Mouse (Mus musculus): ENCODE data around the gene Gm11011. TPM values are rescaled to one million over a fixed set of nuclear protein-coding genes. Genes with fewer than 3 reads are reported as not detected.

Gene Gm11011
- polyA plus RNA-seq, 1 experiment from 2014 or later, result not detected

GRCm38 (mm10) chr2:169614683-169615082, 27.1 kb upstream of the Gm11011 start:
- DNase-seq (ENCODE audit: low read depth, low spot score) (no peak), ATAC-seq (no peak)
- in situ Hi-C loops (cut with MboI; ENCODE audit: low pct_unique_long_range_greater_than_20kb), result no loop called here
- no peak for TF ChIP-seq CTCF (IDR thresholded peaks at IDR 0.05)
- no peaks in the 10 kb centered on the region for H3K27me3 ChIP-seq
- ChIA-PET POLR2A (no interaction called here), CTCF (no interaction called here)

- no peak for TF ChIP-seq CTCF (IDR thresholded peaks at IDR 0.05)
- CTCF ChIA-PET, result interaction anchor here (2.0 kb wide), 1 partner anchor 12 kb away, joined by 5 read pairs; no protein-coding TSS in a partner anchor
- in situ Hi-C loops (cut with MboI; ENCODE audit: low pct_unique_long_range_greater_than_20kb), result no loop called here
- POLR2A ChIA-PET, result no interaction called here
- ATAC-seq (no peak), DNase-seq (ENCODE audit: low read depth, low spot score) (no peak)
- H3K27me3 ChIP-seq, result no peaks in the 10 kb centered on the region
Measured at GRCm38 (mm10) chr2:169611557-169611956, 24.0 kb upstream of the Gm11011 start.

GRCm38 (mm10) chr2:169610882-169611281, 23.3 kb upstream of the Gm11011 start:
- in situ Hi-C loops (cut with MboI; ENCODE audit: low pct_unique_long_range_greater_than_20kb), result no loop called here
- POLR2A ChIA-PET, result no interaction called here
- CTCF ChIA-PET, result no interaction called here

GRCm38 (mm10) chr2:169609956-169610355, 22.4 kb upstream of the Gm11011 start:
- DNase-seq (ENCODE audit: low read depth, low spot score) (no peak), ATAC-seq (no peak)
- no peak for TF ChIP-seq CTCF (IDR thresholded peaks at IDR 0.05)
- ChIA-PET CTCF (no interaction called here), POLR2A (no interaction called here)
- in situ Hi-C loops (cut with MboI; ENCODE audit: low pct_unique_long_range_greater_than_20kb), result no loop called here
- H3K27me3 ChIP-seq, result no peaks in the 10 kb centered on the region

More at GRCm38 (mm10) chr2:169610882-169611281, 23.3 kb upstream of the Gm11011 start:
- H3K27me3 ChIP-seq, result no peaks in the 10 kb centered on the region
- no peak for TF ChIP-seq CTCF (IDR thresholded peaks at IDR 0.05)
- ATAC-seq (no peak), DNase-seq (ENCODE audit: low read depth, low spot score) (no peak)

GRCm38 (mm10) chr2:169607787-169608186, 20.2 kb upstream of the Gm11011 start:
- ATAC-seq, result no peak
- no peaks in the 10 kb centered on the region for H3K27me3 ChIP-seq
- ChIA-PET POLR2A (no interaction called here), CTCF (no interaction called here)
- TF ChIP-seq CTCF (IDR thresholded peaks at IDR 0.05), result no peak
- in situ Hi-C loops (cut with MboI; ENCODE audit: low pct_unique_long_range_greater_than_20kb), result no loop called here
- no peak for DNase-seq (ENCODE audit: low read depth, low spot score)

- ChIA-PET POLR2A (interaction anchor here (1.3 kb wide), 1 partner anchor 25 kb away, joined by 3 read pairs; no protein-coding TSS in a partner anchor), CTCF (interaction anchor here (1.3 kb wide), 1 partner anchor 11 kb away, joined by 3 read pairs; no protein-coding TSS in a partner anchor)
- ATAC-seq, result no peak
- in situ Hi-C loops (cut with MboI; ENCODE audit: low pct_unique_long_range_greater_than_20kb), result no loop called here
- no peak for DNase-seq (ENCODE audit: low read depth, low spot score)
- no peak for TF ChIP-seq CTCF (IDR thresholded peaks at IDR 0.05)
- H3K27me3 ChIP-seq, result no peaks in the 10 kb centered on the region
Measured at GRCm38 (mm10) chr2:169606901-169607678, 19.5 kb upstream of the Gm11011 start.

- TF ChIP-seq CTCF (IDR thresholded peaks at IDR 0.05), result no peak
- DNase-seq (ENCODE audit: low read depth, low spot score) (no peak), ATAC-seq (no peak)
- POLR2A ChIA-PET, result no interaction called here
- H3K27me3 ChIP-seq, result peaks cover 3% of the 10 kb centered on the region
- CTCF ChIA-PET, result no interaction called here
- in situ Hi-C loops (cut with MboI; ENCODE audit: low pct_unique_long_range_greater_than_20kb), result no loop called here
Measured at GRCm38 (mm10) chr2:169600163-169600562, 12.6 kb upstream of the Gm11011 start.

GRCm38 (mm10) chr2:169599591-169599990, 12.0 kb upstream of the Gm11011 start:
- in situ Hi-C loops (cut with MboI; ENCODE audit: low pct_unique_long_range_greater_than_20kb), result no loop called here
- ChIA-PET POLR2A (no interaction called here), CTCF (no interaction called here)
- no peak for TF ChIP-seq CTCF (IDR thresholded peaks at IDR 0.05)
- peaks cover 3% of the 10 kb centered on the region for H3K27me3 ChIP-seq
- DNase-seq (ENCODE audit: low read depth, low spot score) (no peak), ATAC-seq (no peak)

GRCm38 (mm10) chr2:169597971-169598370, 10.4 kb upstream of the Gm11011 start:
- CTCF ChIA-PET, result no interaction called here
- ATAC-seq (no peak), DNase-seq (ENCODE audit: low read depth, low spot score) (no peak)
- no peak for TF ChIP-seq CTCF (IDR thresholded peaks at IDR 0.05)
- in situ Hi-C loops (cut with MboI; ENCODE audit: low pct_unique_long_range_greater_than_20kb), result no loop called here
- POLR2A ChIA-PET, result interaction anchor here (0.5 kb wide), 1 partner anchor 897 kb away, joined by 4 read pairs; no protein-coding TSS in a partner anchor
- peaks cover 3% of the 10 kb centered on the region for H3K27me3 ChIP-seq

GRCm38 (mm10) chr2:169597357-169597756, 9.8 kb upstream of the Gm11011 start:
- POLR2A ChIA-PET, result interaction anchor here (0.5 kb wide), 1 partner anchor 898 kb away, joined by 4 read pairs; no protein-coding TSS in a partner anchor
- DNase-seq (ENCODE audit: low read depth, low spot score), result no peak
- CTCF ChIA-PET, result no interaction called here
- in situ Hi-C loops (cut with MboI; ENCODE audit: low pct_unique_long_range_greater_than_20kb), result no loop called here
- ATAC-seq, result no peak
- TF ChIP-seq CTCF (IDR thresholded peaks at IDR 0.05), result no peak
- peaks cover 3% of the 10 kb centered on the region for H3K27me3 ChIP-seq

GRCm38 (mm10) chr2:169593742-169594141, 6.2 kb upstream of the Gm11011 start:
- ATAC-seq, result no peak
- in situ Hi-C loops (cut with MboI; ENCODE audit: low pct_unique_long_range_greater_than_20kb), result no loop called here

More at GRCm38 (mm10) chr2:169593742-169594141, 6.2 kb upstream of the Gm11011 start:
- CTCF ChIA-PET, result interaction anchor here (0.8 kb wide), 1 partner anchor 57 kb away, joined by 3 read pairs; no protein-coding TSS in a partner anchor
- TF ChIP-seq CTCF (IDR thresholded peaks at IDR 0.05), result no peak
- POLR2A ChIA-PET, result interaction anchor here (0.9 kb wide), 1 partner anchor 43 kb away, joined by 3 read pairs; no protein-coding TSS in a partner anchor
- no peak for DNase-seq (ENCODE audit: low read depth, low spot score)
- peaks cover 3% of the 10 kb centered on the region for H3K27me3 ChIP-seq

Measured in Patski (cell line).